Mouse (Mus musculus) lung, postnatal 0 days (tissue): Measurements from ENCODE around the gene Smg6.

Experiments used
- CTCF ChIP-seq: IDR thresholded peaks from 2 replicates; pipeline ENCODE4 v1.5.1; 2016; ENCODE audit warnings: antibody characterized with exemption, mild to moderate bottlenecking
- EP300 ChIP-seq: IDR thresholded peaks from 2 replicates; pipeline ENCODE4 v1.6.1; 2016; ENCODE audit warnings: antibody characterized with exemption, mild to moderate bottlenecking, control low read depth

DNA sequence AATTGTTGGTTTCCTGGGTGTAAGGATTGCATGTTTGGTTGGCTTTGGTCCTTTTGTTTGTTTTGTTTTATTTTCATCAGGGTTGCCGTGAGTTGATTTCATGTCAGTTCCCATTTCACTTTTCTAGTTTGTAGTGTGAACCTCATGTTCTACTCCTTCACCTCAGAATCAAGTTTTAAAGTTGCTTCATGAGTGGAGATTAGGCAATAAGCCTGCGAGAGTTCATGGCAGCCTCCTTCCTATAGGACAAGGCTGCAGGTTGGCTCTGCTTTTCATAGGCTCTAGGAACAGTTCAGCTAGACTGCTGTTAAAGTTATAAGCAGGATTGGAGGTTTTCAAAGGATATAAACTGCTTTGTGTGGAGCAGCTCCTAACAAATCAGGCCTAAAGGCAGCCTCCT lies 33.9 kb downstream of the Smg6 start:
- no peak; the same call in 1 of the 2 replicates for TF ChIP-seq EP300
- TF ChIP-seq CTCF: no peak
